Mouse (Mus musculus) liver, adult 2 months (tissue): ENCODE measurements around the gene Avp.

Source experiments
- CTCF ChIP-seq: fragments of 200-500 bp; IDR thresholded peaks from 2 replicates; pipeline ENCODE4 v1.5.1; 2011; ENCODE audit warnings: low read depth, low read length, control low read depth
- POLR2A ChIP-seq: fragments of 200-500 bp; IDR thresholded peaks from 2 replicates; pipeline ENCODE4 v1.6.1; 2011; ENCODE audit warnings: low read length, control low read depth; ENCODE audit not compliant: insufficient read depth; ENCODE audit errors: extremely low read depth

DNA sequence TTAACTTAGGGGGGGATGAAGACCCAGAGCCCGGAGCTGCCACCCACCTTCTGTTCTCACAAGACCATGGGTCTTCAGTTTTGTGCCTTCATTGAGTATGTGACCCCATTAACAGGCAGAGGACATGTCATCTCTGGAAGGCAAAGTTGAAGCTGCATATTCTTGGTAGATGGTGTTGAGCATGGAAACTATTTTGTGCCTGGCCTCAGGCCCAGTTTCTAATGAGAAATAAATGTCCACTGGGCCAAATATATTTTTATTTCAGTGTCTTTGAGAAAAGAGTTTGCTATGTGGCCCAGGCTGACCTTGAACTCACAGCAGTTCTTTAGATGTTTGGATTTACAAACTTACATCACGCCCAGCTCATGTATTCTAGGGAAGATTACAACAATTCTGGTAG, 7.4 kb upstream of the Avp start:
- TF ChIP-seq POLR2A: no peak
- TF ChIP-seq CTCF: no peak
